Mouse (Mus musculus) MEL (cell line): ENCODE measurements at regions not wholly inside any gene's neighbourhood (a gene's known extent, or its start where the extent isn't known, plus 50 kb on each side); places are given as distances from the start of the nearest gene placed in this dataset.

Experiments
- BHLHE40 ChIP-seq: IDR thresholded peaks from 2 replicates; pipeline ENCODE4 v1.6.1; 2012; ENCODE audit warnings: low read depth, mild to moderate bottlenecking, inconsistent platforms, low read length, improper control_type of control experiment, borderline replicate concordance
- CTCF ChIP-seq, 3 experiments: IDR thresholded peaks in 2 of 3; conservative IDR thresholded peaks in 1 of 3; 2 replicates each; pipeline ENCODE4 v1.5.1; 2011 to 2012; ENCODE audit warnings: low read length in 3 of 3, low read depth in 2 of 3, mild to moderate bottlenecking in 2 of 3, improper control_type of control experiment in 1 of 3, inconsistent platforms in 1 of 3, mixed read lengths in 1 of 3, moderate library complexity in 1 of 3; ENCODE audit not compliant: control insufficient read depth in 1 of 3, insufficient read depth in 1 of 3, poor library complexity in 1 of 3, severe bottlenecking in 1 of 3
- E2F4 ChIP-seq: IDR thresholded peaks from 2 replicates; pipeline ENCODE4 v1.6.1; 2011; ENCODE audit warnings: low read depth, low read length, improper control_type of control experiment, borderline replicate concordance
- EP300 ChIP-seq, 2 experiments: IDR thresholded peaks; 2 replicates each; pipeline ENCODE4 v1.6.1; 2011; ENCODE audit warnings: improper control_type of control experiment in 2 of 2, low read length in 2 of 2, low read depth in 1 of 2, mild to moderate bottlenecking in 1 of 2
- KAT2A ChIP-seq: conservative IDR thresholded peaks from 2 replicates; pipeline ENCODE4 v1.6.1; 2012; ENCODE audit warnings: low read depth, low read length, improper control_type of control experiment, inconsistent platforms
- MAFK ChIP-seq: IDR thresholded peaks from 2 replicates; pipeline ENCODE4 v1.6.1; 2011; ENCODE audit warnings: low read depth, mild to moderate bottlenecking, low read length, improper control_type of control experiment, borderline replicate concordance
- MAX ChIP-seq: IDR thresholded peaks from 2 replicates; pipeline ENCODE4 v1.6.1; 2011; ENCODE audit warnings: low read length, improper control_type of control experiment
- POLR2A ChIP-seq, 2 experiments: IDR thresholded peaks; 2 replicates each; pipeline ENCODE4 v1.6.1; 2011 to 2012; ENCODE audit warnings: low read length in 2 of 2, mild to moderate bottlenecking in 2 of 2, control low read depth in 1 of 2, improper control_type of control experiment in 1 of 2, low read depth in 1 of 2, moderate library complexity in 1 of 2; ENCODE audit not compliant: control insufficient read depth in 1 of 2, insufficient read depth in 1 of 2, poor library complexity in 1 of 2
- POLR2AphosphoS5 ChIP-seq: IDR thresholded peaks from 2 replicates; pipeline ENCODE4 v1.6.1; 2012; ENCODE audit warnings: low read depth, borderline replicate concordance, mild to moderate bottlenecking, inconsistent platforms, low read length, moderate library complexity, mixed read lengths
- ZC3H11A ChIP-seq: IDR thresholded peaks from 2 replicates; pipeline ENCODE4 v1.6.1; 2012; ENCODE audit warnings: low read depth, mild to moderate bottlenecking, inconsistent platforms, low read length, improper control_type of control experiment

GRCm38 (mm10) chr10:118004362-118004958, 137.2 kb upstream of the Mdm1 start:
- no peak for TF ChIP-seq MAFK
- no peak for TF ChIP-seq MAX
- no peak for TF ChIP-seq CTCF (IDR thresholded peaks at IDR 0.05 in 2 of 3, conservative IDR thresholded peaks at IDR 0.05 in 1 of 3; ENCODE audit: control insufficient read depth in 1 of 3, insufficient read depth in 1 of 3, low read depth in 2 of 3, low read length in 3 of 3, poor library complexity in 1 of 3, severe bottlenecking in 1 of 3)
- TF ChIP-seq BHLHE40 = no peak
- no peak for TF ChIP-seq POLR2A (IDR thresholded peaks at IDR 0.05; ENCODE audit: control insufficient read depth in 1 of 2, insufficient read depth in 1 of 2, low read depth in 1 of 2, low read length in 2 of 2, poor library complexity in 1 of 2)
- no peak for TF ChIP-seq POLR2AphosphoS5
- TF ChIP-seq KAT2A = no peak
- TF ChIP-seq EP300 (IDR thresholded peaks at IDR 0.05; ENCODE audit: low read depth in 1 of 2, low read length in 2 of 2) = no peak
- TF ChIP-seq E2F4 = no peak
- TF ChIP-seq ZC3H11A = no peak
